Mouse (Mus musculus) ES-Bruce4 (cell line): Measurements from ENCODE around the gene Gse1. TPM values are rescaled to one million over a fixed set of nuclear protein-coding genes. Genes with fewer than 3 reads are reported as not detected.
A peak's percentile ranks its signal among the peaks of the same experiment; 100 is the strongest.

Source experiments
- H3K27ac ChIP-seq: 2 replicates; pipeline ENCODE4 v1.5.1; 2012; ENCODE audit warnings: low read length, inconsistent platforms; ENCODE audit not compliant: insufficient read depth
- H3K27me3 ChIP-seq: 2 replicates; pipeline ENCODE4 v1.6.1; 2012; ENCODE audit warnings: mild to moderate bottlenecking, low read length, inconsistent platforms; ENCODE audit not compliant: control insufficient read depth, poor library complexity, insufficient read depth, severe bottlenecking
- H3K36me3 ChIP-seq: 2 replicates; pipeline ENCODE4 v1.6.1; 2012; ENCODE audit warnings: inconsistent platforms, mild to moderate bottlenecking, low read length, moderate library complexity; ENCODE audit not compliant: control insufficient read depth, poor library complexity, insufficient read depth, severe bottlenecking
- H3K4me1 ChIP-seq: one replicate; pipeline ENCODE4 v1.8.1; 2011; ENCODE audit warnings: low read length; ENCODE audit not compliant: control insufficient read depth, insufficient read depth
- H3K4me3 ChIP-seq: 2 replicates; pipeline ENCODE4 v1.5.1; 2011; ENCODE audit warnings: low read depth, mild to moderate bottlenecking, low read length
- H3K9ac ChIP-seq: 2 replicates; pipeline ENCODE4 v1.6.1; 2012; ENCODE audit warnings: low read depth, mild to moderate bottlenecking, inconsistent platforms; ENCODE audit not compliant: poor library complexity, severe bottlenecking
- H3K9me3 ChIP-seq: replicated peaks from 2 replicates; pipeline ENCODE4 v1.6.1; 2012; ENCODE audit warnings: mild to moderate bottlenecking, low read length, inconsistent platforms; ENCODE audit not compliant: control insufficient read depth, poor library complexity, insufficient read depth, severe bottlenecking
- CTCF ChIP-seq: IDR thresholded peaks from one replicate; pipeline ENCODE4 v1.8.1; 2011; ENCODE audit warnings: low read depth, low read length
- EP300 ChIP-seq: IDR thresholded peaks from 2 replicates; pipeline ENCODE4 v1.6.1; 2011; ENCODE audit warnings: low read depth, low read length; ENCODE audit not compliant: insufficient read depth
- POLR2A ChIP-seq: IDR thresholded peaks from one replicate; pipeline ENCODE4 v1.8.1; 2011; ENCODE audit warnings: low read length; ENCODE audit not compliant: insufficient read depth
- polyA plus RNA-seq: library from polyadenylated mRNA; stranded (reverse); fragments of >200 nt; gene quantifications from 2 replicates; pipeline ENCODE4 v1.2.4, GENCODE M21; 2011; ENCODE audit warnings: low read depth; ENCODE audit not compliant: missing spikeins, insufficient read depth, insufficient read length

Gse1 gene
- polyA plus RNA-seq, 1 experiment: 31.8 TPM

DNA sequence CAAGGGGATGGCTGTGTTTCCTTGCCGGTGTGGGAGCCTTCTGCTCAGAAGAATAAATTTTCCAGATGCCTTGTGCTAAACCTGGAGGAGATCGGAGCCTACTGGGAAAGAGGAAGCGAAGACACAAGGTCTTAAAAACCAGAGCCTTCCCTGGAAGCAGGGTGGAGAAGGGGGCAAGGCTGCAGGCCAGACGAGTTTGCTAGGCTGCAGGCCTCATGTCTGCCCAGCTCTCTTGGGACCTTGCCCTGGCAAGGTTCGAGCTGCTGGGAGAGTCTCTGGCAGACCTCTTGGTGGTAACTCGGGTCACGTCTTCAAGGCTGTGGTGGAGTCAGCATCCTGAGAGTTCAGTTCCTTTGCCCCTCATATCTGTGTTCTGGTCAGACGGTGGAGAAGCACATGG, 6.6 kb downstream of the Gse1 start:
- no peak for TF ChIP-seq CTCF
- no peak for TF ChIP-seq EP300
- TF ChIP-seq POLR2A: no peak
- Histone ChIP-seq H3K27ac (no peak overlapping the region), H3K27me3 (no peaks in the 10 kb centered on the region), H3K9ac (no peak overlapping the region), H3K4me1 (no peaks in the 10 kb centered on the region), H3K4me3 (no peak overlapping the region), H3K36me3 (no peaks in the 10 kb centered on the region), H3K9me3 (no peaks in the 10 kb centered on the region)

DNA sequence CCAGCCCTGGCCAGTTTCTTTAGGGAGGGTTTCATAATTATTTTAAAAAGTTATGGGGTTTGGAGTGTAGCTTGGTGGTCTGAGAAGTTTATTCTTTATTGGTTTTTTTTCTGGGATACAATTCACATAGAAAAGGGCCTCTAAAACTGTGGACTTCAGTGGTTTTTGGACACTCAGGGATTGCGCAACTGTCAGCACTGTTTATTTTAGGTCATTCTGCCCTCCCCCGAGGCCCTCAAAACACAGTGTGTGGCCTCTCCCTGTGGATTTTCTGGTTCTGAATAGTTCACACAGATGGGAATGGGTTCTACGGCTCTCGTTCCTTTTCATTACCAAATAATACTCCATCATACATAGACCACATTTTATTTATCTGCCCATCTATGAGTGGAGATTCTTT, 15.0 kb downstream of the Gse1 start:
- no peaks in the 10 kb centered on the region for H3K36me3 ChIP-seq
- H3K9ac ChIP-seq: no peak overlapping the region
- no peak overlapping the region for H3K4me3 ChIP-seq
- no peaks in the 10 kb centered on the region for H3K9me3 ChIP-seq
- no peaks in the 10 kb centered on the region for H3K4me1 ChIP-seq
- no peaks in the 10 kb centered on the region for H3K27me3 ChIP-seq
- no peak for TF ChIP-seq POLR2A
- no peak for TF ChIP-seq CTCF
- TF ChIP-seq EP300: no peak
- H3K27ac ChIP-seq: no peak overlapping the region

- TF ChIP-seq EP300 (no peak), CTCF (no peak), POLR2A (no peak)
- Histone ChIP-seq H3K4me3 (no peak overlapping the region), H3K9me3 (no peaks in the 10 kb centered on the region), H3K36me3 (no peaks in the 10 kb centered on the region), H3K27ac (no peak overlapping the region), H3K4me1 (no peaks in the 10 kb centered on the region), H3K27me3 (no peaks in the 10 kb centered on the region), H3K9ac (no peak overlapping the region)
These were observed 15.7 kb downstream of the Gse1 start for GRCm38 (mm10) chr8:120243916-120244451.

DNA sequence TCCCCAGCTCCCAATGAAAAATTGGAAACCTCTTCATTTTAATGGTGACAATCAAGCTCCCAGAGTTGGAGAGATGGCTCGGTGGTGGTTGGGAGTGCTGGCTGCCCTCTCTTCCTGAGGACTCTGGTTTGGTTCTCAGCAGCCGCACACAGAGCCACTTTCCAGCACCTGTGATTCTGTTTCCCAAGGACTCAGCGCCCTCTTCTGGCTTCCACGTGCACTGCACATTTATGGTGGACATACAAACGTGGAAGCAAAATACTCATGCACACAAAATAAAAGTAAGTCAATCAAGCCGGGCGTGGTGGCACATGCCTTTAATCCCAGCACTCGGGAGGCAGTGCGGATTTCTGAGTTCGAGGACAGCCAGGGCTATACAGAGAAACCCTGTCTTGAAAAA, 16.3 kb downstream of the Gse1 start:
- H3K27me3 ChIP-seq: no peaks in the 10 kb centered on the region
- TF ChIP-seq POLR2A (no peak), CTCF (peak; percentile 39)
- H3K9me3 ChIP-seq: no peaks in the 10 kb centered on the region
- no peak overlapping the region for H3K27ac ChIP-seq
- no peak overlapping the region for H3K9ac ChIP-seq
- no peaks in the 10 kb centered on the region for H3K36me3 ChIP-seq
- no peak overlapping the region for H3K4me3 ChIP-seq
- no peaks in the 10 kb centered on the region for H3K4me1 ChIP-seq

DNA sequence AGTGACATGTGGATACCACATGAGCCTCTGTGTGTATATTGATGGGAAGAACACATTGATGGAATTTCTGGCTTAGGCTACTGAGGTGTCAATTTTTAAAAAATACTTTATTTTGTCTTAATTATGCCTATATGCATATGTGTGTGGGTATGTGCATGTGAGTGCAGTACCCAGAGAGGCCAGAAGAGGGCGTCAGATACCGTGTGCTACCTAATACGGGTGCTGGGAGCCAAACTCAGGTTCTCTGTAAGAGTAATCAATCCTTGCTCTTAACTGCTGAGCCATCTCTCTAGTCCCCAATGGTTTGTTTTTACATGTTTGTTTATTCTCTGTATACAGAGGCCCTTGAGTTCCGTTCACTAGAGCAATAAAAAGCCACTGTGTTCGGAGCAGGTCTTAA, 19.4 kb downstream of the Gse1 start:
- Histone ChIP-seq H3K4me1 (no peaks in the 10 kb centered on the region), H3K9me3 (no peaks in the 10 kb centered on the region), H3K4me3 (no peak overlapping the region), H3K27me3 (no peaks in the 10 kb centered on the region), H3K27ac (no peak overlapping the region), H3K9ac (no peak overlapping the region), H3K36me3 (no peaks in the 10 kb centered on the region)
- TF ChIP-seq POLR2A (no peak), CTCF (peak; percentile 48)

DNA sequence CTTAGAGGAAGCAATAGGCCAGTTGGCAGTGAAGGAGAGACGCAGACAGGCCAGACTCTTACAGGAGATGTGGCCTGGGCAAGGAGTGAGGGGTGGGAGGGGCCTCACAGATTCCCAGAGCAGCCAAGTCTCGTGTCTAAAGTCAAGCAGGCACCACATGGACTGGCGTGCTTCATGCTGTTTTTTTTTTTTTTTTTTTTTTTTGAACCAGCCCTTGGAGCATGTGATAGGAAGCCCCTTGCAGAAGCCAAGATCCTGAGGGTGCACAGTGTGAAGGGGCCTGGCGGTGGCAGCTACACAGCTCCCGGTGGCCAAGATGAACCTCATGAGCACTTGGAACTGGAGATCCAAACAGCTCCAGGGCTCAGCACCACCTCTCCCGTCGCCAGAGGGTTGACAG, 19.8 kb downstream of the Gse1 start:
- H3K36me3 ChIP-seq: no peaks in the 10 kb centered on the region
- TF ChIP-seq POLR2A: no peak
- no peak for TF ChIP-seq CTCF
- TF ChIP-seq EP300: no peak
- H3K9me3 ChIP-seq: no peaks in the 10 kb centered on the region
- no peak overlapping the region for H3K27ac ChIP-seq
- H3K4me3 ChIP-seq: no peak overlapping the region
- H3K9ac ChIP-seq: no peak overlapping the region
- H3K4me1 ChIP-seq: no peaks in the 10 kb centered on the region
- no peaks in the 10 kb centered on the region for H3K27me3 ChIP-seq
